Mouse (Mus musculus): ENCODE results near the gene Nos3. TPM values are rescaled to one million over a fixed set of nuclear protein-coding genes. Genes with fewer than 3 reads are reported as not detected.

The Nos3 gene
- polyA plus RNA-seq (2012; rRNA removed): 10.1 and 10.7 TPM in 2 replicates

DNA sequence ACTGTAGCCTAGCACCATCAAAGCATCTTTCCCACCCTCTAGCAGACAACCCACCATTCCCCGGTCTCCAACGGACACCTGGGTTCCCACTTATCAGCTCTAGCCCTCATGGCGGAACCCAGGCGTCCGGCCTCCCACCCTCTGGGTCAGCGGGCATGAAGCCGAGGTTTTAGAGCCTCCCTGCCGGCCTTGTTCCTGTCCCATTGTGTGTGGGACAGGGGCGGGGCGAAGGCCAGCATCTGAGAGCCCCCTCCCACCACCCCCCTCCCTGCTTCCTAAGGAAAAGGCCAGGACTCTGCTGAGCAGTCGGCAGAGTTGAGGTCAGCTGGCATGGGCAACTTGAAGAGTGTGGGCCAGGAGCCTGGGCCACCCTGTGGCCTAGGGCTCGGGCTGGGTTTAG lies at the start of gene Nos3:
Gene Nos3 (plus strand): TSS at position 303 of the 400 bp plus-strand sequence.
- no peak for DNase-seq (ENCODE audit: extremely low spot score in 1 of 2, low spot score in 1 of 2)

DNA sequence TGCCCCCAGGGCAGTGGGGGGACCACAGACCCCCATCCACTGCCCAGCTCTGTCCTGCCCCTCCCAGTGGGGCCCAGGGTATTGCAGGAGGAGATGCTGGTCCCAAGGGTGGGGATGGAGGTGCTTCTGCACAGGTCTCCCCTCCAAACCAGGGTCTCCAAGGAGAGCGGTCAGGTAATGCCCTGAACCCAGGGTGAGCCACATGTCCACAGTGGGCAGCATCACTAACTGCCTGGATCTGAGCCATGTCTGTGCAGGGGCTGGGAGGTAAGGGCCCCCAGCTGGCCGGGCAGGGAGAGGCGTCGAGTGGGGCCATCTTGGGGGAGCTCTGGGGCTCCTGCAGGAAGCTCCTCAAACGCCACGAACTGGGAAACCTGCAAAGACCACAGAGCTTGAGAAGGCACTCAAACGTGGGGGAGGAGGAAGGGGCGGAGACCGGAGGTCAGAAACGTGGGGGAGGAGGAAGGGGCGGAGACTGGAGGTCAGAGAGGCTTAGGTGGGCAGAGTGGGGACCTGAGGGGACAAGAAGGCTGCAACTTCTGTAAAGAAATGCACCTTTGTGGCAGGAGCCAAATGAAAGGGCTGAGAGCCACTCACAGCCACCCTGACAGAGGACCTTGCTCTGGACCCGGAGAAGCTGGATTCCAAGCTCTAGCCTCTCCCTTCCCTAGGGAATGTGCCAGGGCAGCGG lies 44.7 kb upstream of the Nos3 start:
- no peak for DNase-seq (ENCODE audit: extremely low spot score in 1 of 2, low spot score in 1 of 2)

DNA sequence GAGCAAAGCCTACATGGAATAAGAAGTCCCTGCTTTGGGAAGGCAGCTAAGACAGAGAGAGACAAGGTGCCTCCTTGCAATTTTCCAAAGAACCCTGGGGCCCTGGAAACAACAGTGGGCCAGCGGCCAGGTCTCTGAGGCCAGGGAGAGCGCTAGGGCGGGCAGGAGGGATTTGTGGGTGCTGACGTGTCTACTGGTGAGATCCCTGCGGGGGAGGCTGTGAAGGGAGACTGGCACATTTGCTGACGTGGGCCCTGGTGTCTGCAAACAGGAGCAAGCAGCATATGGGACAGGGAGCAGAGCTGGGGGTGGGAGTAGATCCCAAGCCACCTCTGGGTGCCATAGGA lies 44.2 kb upstream of the Nos3 start:
- peak in 1 of 2 experiments; percentile 50 for DNase-seq (ENCODE audit: extremely low spot score in 1 of 2, low spot score in 1 of 2)

DNA sequence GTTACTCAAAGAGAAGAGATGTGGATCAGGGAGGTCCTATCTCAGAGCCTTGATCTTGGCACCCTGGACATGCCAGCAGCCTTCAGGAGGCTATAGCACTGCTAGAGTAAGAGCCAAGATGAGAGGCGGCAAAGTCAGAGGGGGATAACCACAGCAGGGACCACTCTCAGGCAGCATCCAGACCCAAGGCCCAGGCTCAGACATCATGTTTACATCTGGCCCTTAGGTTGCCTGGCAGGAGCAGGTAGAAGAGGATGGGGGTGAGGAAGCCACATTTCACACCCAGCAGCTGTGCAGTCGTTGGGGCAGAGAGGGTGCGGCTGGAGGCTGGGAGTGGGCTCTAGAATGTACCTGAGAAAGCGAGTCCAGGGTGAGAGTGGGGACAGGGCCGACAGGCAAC lies 43.7 kb upstream of the Nos3 start:
- DNase-seq (ENCODE audit: extremely low spot score in 1 of 2, low spot score in 1 of 2): no peak

DNA sequence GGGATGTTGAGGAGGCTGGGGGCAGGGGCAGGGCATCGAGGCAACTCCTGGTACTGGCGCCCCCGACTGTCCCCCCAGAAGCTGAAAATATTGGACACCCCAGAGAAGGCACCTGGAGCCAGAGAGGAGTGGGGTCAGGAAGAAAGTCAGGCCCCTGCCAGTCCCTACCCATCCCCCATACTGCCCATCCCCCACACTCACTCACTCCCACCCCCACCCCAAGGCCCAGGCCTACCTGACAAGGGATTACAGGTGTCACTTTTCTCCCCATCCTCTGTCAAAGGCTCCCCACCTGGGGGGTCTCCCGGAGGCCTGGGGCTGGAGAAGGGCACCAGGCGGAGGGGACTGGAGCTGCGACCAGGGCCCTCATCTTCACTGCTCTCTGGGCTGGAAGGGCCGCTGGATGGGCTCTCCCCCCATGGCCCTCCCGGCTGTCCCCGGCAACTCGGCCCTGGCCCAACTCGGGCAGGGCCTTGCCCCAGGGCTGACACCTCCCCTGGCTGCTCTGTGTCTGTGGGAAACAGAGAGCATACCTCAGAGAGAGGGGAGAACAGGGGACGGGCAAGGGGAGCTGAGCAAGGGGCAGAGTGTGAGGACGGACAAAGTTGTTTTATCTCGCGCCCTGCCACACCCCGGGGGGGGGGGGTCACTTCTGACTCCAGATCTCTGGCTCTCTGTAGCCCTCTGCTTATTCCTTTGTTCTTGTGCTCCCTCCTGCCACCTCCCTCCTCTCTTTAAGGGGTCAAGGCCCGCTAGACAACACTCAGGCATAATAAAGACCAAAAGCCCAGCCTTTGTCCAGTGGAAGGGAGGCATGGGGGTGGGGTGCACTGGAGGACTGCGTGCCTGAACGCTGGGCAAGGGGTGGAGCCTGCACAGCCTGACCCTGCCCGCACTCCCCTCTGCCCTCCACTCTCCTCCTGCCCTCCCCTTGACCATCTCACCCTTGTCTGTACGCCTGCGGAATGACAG lies 42.6 kb upstream of the Nos3 start:
- DNase-seq (ENCODE audit: extremely low spot score in 1 of 2, low spot score in 1 of 2): no peak

DNA sequence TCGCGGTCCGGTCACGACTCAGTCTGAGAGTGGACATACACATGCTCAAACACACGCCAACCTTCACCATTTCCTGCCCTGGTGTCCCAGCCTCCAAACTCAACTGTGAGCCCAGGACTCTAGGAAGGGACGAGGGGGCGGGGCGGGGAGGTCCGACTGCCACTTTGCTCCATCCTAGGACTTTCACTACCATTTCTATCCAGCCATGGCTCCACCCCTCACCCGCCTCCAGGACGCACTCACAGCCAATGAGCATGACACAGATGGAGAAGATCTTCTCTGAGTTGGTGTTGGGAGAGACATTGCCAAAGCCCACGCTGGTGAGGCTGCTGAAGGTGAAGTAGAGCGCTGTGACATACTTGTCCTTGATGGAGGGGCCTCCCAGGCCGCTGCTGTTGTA lies 39.4 kb upstream of the Nos3 start:
- DNase-seq (ENCODE audit: extremely low spot score in 1 of 2, low spot score in 1 of 2): no peak

DNA sequence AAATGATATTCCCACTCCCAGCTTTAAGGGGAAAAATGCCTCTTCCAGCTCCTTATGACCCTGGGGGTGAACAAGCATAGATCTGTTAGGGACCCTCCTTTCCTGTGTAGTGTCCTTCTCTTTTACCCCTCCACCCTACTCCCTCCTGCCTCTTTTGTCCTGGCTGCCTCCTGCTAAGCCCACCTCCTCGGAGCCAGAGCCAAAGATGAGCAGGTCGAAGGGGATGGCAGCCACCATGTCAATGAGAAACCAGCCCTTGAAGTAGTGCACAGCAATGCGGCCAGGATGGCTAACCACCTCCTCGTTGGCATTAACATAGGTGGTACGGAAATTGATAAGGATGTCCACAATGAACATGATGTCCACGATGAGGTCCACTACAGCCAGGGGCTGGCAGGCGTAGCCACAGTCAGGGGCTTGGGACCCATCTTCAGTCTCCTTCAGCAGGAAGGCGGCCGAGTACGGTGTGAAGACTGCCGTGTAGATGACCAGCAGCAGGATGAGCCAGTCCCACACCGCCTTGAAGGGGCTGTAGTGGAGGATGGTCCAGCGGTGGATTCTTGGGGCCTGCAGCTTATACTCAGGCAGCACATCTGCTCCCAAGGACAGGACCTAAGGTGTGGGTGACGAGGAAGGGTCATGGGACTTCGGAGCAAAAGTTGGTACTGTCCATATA lies 38.3 kb upstream of the Nos3 start:
- DNase-seq (ENCODE audit: extremely low spot score in 1 of 2, low spot score in 1 of 2): no peak

DNA sequence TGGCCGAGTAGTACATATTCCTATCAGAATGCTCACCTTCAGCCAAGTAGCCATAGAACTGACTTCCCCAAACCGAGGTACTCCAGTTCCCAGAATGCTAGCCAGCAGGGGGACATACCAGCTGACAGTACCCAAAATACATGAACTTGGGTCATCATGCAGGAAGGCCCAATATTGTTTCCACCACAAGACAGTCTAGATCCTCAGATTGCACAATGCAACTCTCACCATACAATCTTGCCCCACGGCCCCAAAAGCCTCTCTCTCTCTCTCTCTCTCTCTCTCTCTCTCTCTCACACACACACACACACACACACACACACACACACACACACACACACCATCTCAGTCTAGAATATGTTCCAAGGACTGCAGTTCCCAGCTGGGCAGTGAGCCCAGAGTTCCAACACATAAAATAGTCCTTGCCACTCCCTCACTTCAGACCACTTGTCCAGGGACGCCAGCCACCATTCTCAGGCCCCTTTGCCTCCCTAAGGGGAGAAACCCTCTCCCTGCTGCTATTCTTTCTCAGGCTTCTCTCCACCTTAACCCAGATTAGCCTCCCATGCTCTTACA lies 37.7 kb upstream of the Nos3 start:
- DNase-seq (ENCODE audit: extremely low spot score in 1 of 2, low spot score in 1 of 2): no peak

DNA sequence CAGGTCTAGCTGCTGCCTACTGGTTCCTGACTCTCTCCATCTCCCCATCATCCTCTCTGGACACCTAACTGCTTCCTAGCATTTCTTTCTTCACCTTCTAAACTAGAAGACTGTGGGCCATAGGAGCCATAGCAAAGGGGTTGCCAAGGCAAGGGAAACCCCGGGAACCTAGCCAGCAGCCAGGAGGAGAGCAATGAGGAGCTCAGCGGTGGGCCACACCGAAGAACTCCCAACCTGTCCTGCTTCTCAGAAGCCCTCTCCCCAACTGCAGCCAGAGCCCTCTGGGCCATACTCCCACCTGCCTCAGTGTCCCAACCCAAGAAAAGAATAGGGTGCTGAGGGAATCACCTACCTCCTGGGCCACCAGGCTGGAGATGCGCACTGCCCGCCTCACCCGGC lies 35.8 kb upstream of the Nos3 start:
- no peak for DNase-seq (ENCODE audit: extremely low spot score in 1 of 2, low spot score in 1 of 2)

DNA sequence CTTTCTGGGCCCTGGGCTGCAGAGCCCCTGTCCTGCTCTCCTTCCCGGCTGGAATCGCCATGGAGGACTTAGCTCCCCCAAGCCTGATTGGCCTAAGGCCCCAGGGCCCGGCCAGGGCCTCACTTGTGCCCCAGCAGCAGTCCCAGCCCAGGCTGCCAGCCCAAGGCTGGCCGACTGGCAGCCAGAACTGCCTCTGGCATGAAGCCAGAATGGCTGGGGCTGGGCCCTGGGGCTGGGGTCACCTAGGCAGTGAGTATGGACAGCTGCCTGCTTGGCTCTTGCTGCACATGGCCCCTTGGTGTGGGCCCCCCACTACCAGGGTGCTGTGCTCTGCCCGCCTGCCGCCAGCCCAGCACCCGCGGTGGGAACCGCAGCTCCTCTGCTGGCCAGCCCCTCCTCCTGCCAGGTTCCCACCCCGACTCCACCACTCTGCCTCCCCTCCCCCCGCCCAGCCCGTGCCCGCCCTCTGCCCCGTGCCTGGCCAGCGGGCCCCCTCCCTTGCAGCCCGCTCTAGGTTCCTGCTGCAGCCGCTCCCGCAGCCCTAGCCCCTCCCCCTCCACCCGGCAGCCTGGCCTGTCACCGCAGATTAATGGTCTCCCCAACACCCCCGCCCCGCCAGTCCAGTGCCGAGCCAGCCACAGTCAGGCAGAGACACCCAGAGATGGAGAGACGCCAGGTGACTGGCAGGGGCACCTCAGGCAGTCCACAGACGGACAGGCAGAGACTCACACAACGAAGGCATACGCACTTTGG lies 35.2 kb upstream of the Nos3 start:
- no peak for DNase-seq (ENCODE audit: extremely low spot score in 1 of 2, low spot score in 1 of 2)

DNA sequence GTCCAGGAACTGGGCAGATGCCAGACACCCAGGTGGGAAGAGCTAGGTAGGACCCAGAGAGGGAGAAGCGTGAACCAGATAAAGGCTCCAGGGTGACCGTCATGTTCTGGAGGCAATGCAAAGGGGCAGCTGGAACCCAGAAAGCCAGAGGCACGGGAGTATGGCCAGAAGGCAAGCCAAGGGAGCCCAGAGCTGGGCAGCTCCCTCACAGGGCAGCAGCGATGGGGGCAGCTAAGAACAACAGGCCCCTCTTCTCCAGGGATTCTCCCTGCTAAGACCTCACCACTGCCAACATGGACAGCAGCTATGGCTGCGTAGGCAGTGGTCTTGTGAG lies 34.7 kb upstream of the Nos3 start:
- no peak for DNase-seq (ENCODE audit: extremely low spot score in 1 of 2, low spot score in 1 of 2)

DNA sequence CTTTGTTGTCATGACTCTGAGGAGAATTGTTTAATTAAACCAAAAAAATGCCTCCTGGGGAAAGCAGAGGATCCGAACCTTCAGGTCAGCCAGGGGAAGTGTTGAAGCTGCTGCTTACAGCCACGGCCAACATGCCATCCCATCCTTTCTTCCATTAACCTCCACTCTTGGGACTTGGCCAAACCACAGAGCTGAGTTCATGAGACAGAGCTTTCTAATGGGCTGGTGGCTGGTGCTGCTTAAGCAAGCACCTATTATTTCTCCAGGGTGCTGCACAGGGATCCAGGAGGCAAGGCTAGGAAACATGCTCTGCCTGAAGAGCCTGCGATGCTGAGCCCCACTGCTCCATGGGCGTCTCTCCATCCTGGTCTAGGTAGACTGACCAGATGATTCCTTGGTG lies 32.2 kb upstream of the Nos3 start:
- no peak for DNase-seq (ENCODE audit: extremely low spot score in 1 of 2, low spot score in 1 of 2)

DNA sequence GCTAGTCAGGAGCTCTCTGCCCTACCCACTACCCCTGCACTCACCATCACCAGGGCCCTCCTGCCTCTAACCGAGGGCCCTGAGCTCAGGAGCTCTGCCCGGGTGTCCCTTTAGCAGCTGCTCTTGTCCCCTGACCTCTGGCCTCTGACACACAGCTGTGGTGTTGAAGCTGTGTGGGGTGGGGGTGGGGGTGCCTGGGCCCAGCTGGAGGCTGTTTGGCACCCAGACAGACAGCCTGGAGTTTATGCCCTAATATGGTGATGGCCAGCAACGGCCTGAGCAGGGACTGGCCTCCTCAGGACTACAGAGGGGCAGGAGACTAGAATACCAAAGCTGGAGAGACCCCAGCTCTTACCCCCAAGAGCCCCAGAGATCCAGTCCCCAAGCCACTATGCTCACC lies 29.9 kb upstream of the Nos3 start:
- DNase-seq (ENCODE audit: extremely low spot score in 1 of 2, low spot score in 1 of 2): no peak

DNA sequence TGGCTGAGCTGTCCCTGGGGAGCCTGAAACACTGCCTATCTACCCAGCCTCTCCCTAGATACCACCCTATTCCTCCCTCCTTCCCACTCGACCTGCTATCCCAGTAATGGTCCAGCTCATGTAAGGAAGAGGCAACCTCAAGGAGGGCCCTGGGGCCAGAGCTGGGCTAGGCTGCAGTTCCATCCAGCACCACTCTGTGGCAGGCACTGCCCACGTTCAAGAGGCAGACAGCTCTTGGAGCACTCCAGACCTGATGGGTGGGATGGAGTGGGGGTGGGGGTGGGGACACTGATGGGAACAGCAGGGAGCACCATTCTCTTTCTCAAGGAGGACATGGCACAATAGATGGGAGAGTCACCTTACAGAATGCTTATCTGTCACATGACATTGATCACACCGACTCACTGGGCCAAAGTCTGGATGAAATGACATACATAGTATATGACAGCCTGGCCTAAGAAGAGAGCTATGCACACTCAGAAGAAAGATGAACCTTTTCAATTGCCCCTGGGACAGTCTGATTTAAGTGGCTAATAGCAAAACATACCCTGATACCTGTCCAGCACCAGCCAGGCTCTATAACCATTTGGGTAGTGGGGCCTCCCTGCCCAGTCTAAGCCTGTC lies 28.6 kb upstream of the Nos3 start:
- peak in 1 of 2 experiments; percentile 52 for DNase-seq (ENCODE audit: extremely low spot score in 1 of 2, low spot score in 1 of 2)

DNA sequence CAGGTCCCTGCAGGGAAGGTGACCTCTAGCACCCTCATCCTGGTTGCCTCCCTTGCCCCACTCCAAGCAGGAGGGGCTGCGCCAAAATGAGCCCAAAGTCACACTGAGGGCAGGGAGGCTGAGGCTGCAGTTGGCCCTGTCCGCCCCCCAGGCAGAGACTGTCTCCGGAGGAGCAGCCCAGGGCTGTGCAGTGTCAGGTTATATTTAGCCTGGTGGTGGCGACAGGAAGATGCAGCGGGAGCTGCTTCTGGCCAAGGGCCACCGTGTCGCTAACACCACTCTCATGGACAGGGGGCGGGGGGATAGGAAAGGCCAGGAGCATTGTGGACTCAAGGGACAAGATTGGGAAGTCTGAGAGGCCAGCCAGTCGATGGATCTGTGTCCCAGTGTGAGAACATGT lies 27.2 kb upstream of the Nos3 start:
- DNase-seq (ENCODE audit: extremely low spot score in 1 of 2, low spot score in 1 of 2): no peak

DNA sequence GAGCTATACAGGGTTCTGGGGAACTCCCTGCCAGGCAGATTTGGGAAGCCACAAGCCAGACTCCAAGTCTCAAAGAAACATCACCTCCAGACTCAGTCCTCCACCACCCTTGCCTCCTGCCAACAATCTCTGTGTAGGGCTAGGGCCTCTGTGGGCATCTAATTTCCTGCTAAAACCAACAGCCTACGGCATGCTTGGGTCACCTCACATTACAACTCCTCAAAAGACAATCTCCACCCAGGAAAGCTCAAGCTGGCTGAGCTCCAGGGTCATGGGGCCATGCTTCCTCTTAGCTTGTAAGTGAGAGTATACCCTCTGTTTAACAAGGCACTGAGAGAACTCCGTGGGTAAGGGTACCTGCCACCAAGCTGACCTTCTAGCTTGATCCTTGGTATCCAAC lies 26.8 kb upstream of the Nos3 start:
- no peak for DNase-seq (ENCODE audit: extremely low spot score in 1 of 2, low spot score in 1 of 2)

DNA sequence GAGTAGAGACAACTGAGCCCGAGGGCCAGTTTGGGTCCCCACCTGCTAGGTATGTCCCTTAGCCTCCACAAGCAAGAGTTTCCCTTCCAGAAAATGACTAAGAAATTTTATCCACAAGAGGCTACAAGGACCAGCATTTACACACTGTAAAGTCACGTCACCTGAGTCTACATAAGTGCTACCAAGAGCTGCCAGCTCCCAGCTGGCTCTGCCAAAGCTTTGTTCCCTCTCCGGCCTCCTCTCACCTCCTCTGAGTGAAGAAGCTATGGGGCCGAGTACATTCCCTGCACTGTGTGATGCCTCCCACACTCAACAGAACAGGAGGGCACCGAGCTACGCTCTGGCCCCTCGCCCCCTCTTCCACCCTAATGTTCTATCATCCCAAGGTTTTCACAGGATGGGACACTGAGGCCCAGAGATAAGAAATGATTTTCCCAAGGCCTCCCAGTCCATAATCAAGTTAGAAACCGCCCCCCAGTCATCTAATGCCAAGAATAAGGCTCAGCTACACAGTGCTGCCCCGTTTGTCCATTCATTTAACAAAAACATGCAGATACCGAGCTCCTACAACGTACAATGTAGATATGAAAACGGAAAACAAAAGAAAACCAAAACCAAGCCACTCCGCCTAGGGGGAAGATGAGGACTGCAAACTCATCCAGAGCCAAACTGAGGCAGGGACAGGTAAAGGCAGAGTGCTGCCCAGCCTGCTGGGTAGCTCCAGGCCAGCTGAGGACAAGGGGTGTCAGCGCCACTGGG lies 22.2 kb upstream of the Nos3 start:
- DNase-seq (ENCODE audit: extremely low spot score in 1 of 2, low spot score in 1 of 2): no peak

DNA sequence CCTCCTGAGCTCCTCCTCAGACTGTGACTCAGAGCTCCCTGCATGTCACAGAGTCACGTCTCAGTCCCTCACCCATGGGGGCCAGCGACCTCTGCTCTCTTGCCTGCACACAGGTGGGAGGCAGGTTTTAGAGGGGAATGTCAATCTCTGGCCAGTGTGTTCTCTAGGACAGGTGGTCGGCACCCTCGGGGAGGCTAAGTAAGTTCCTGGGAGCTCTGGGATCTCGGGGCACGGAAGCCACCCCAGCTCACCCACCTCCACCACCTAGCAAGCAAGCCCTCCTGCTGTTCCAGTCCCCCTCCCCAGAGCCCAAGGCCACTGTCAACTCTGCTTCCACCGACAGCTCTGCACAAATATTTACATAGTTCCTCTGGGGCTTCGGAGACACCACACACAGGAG lies 21.6 kb upstream of the Nos3 start:
- DNase-seq (ENCODE audit: extremely low spot score in 1 of 2, low spot score in 1 of 2): no peak

DNA sequence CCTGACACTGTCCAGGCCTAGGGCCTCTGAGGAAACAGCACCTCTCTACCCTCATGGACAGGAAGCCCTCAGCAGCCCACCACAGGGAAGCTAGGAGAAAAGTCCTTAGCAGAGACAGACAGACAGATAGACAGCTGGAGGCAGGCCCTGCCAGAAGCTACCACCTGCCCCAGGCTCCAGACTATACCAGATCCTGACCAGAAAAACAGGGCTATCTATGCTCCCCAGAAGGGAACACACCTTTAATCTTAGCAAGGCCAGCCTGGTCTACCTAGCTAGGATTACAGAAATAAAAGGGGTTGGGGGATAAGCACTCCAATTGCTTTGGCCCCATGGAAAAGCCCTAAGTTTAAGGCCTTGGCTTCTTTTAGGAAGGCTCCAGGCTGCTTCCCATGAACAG lies 21.2 kb upstream of the Nos3 start:
- DNase-seq (ENCODE audit: extremely low spot score in 1 of 2, low spot score in 1 of 2): no peak
